Mouse (Mus musculus) liver, embryonic 11.5 days (tissue): Measurements from ENCODE around the gene Olfr1065. TPM values are rescaled to one million over a fixed set of nuclear protein-coding genes. Genes with fewer than 3 reads are reported as not detected.
A peak's percentile ranks its signal among the peaks of the same experiment; 100 is the strongest.
"Not testable (repeated sequence)": the region's sequence is repeated elsewhere in the genome, so short reads cannot be mapped to it uniquely, and the experiment has no call there.

ENCODE experiments used
- ATAC-seq: fragments of 200-750 bp; cut with Nextera tagmentation; replicated peaks from 2 replicates; pipeline ENCODE4 v1.8.0; 2017; ENCODE audit warnings: moderate number of reproducible peaks, mild to moderate bottlenecking, moderate TSS enrichment, moderate library complexity; ENCODE audit not compliant: low FRiP score
- DNase-seq: peaks from one replicate; pipeline ENCODE4 v3.0.0-alpha.2; 2017; ENCODE audit warnings: low spot score
- H3K27ac ChIP-seq: fragments of 300-500 bp; sonication (generic); 2 replicates; pipeline ENCODE4 v1.5.1; 2014; ENCODE audit warnings: mild to moderate bottlenecking, low read depth, low read length, control low read depth
- H3K27me3 ChIP-seq: fragments of 300-500 bp; sonication (generic); replicated peaks from 2 replicates; pipeline ENCODE4 v1.6.1; 2014; ENCODE audit warnings: low read length, mixed read lengths; ENCODE audit not compliant: control insufficient read depth, insufficient read depth
- H3K36me3 ChIP-seq: fragments of 300-500 bp; sonication (generic); 2 replicates; pipeline ENCODE4 v1.6.1; 2014; ENCODE audit warnings: mild to moderate bottlenecking, low read length, moderate library complexity, mixed read lengths; ENCODE audit not compliant: control insufficient read depth, insufficient read depth
- H3K4me1 ChIP-seq: fragments of 300-500 bp; sonication (generic); replicated peaks from 2 replicates; pipeline ENCODE4 v1.6.1; 2014; ENCODE audit warnings: low read length, mixed read lengths; ENCODE audit not compliant: control insufficient read depth, insufficient read depth
- H3K4me2 ChIP-seq: fragments of 300-500 bp; sonication (generic); 2 replicates; pipeline ENCODE4 v1.6.1; 2014; ENCODE audit warnings: mild to moderate bottlenecking, control low read depth, moderate library complexity
- H3K4me3 ChIP-seq: fragments of 300-500 bp; sonication (generic); 2 replicates; pipeline ENCODE4 v1.5.1; 2014; ENCODE audit warnings: low read depth, low read length, control low read depth
- H3K9ac ChIP-seq: fragments of 300-500 bp; sonication (generic); 2 replicates; pipeline ENCODE4 v1.6.1; 2014; ENCODE audit warnings: low read depth, low read length, control low read depth
- H3K9me3 ChIP-seq: fragments of 300-500 bp; sonication (generic); 2 replicates; pipeline ENCODE4 v1.6.1; 2016; ENCODE audit warnings: low read length, inconsistent platforms, mixed read lengths; ENCODE audit not compliant: control insufficient read depth
- WGBS: fragments of 180-500 bp; shearing (Covaris S2); extraction: QIAGEN DNeasy Blood & Tissue Kit; methylation state at CpG from one replicate; pipeline ENCODE4 v1.1.7; 2014; 5-methylcytosine and 5-hydroxymethylcytosine counted together
- polyA plus RNA-seq: library from polyadenylated mRNA; unstranded; fragments of >200 nt; fragmentation: Nextera tagmentation; extraction: Ambion mirVana; gene quantifications from 2 replicates; pipeline ENCODE4 v1.2.1, GENCODE M21; 2014

Gene Olfr1065
- polyA plus RNA-seq = not detected in 2 replicates

GRCm38 (mm10) chr2:86450491-86450890 lies at the start of gene Olfr1065:
Gene Olfr1065, minus strand, starts transcription at chr2:86450591.
- not testable (repeated sequence) for H3K4me3 ChIP-seq, H3K27ac ChIP-seq, H3K4me1 ChIP-seq, H3K36me3 ChIP-seq, H3K9me3 ChIP-seq, ATAC-seq, H3K27me3 ChIP-seq, DNase-seq, H3K4me2 ChIP-seq, H3K9ac ChIP-seq
- WGBS = no CpG with 5 or more reads among the region's 1 CpGs

GRCm38 (mm10) chr2:86487286-86487685 lies 36.9 kb upstream of the Olfr1065 start, which contains the start of gene Olfr228:
Gene Olfr228, minus strand, starts transcription at chr2:86487386.
- Histone ChIP-seq H3K4me3 (no peak within 1 kb of the TSS), H3K4me1 (no peaks in the 10 kb centered on the region), H3K4me2 (no peak within 1 kb of the TSS), H3K9ac (no peak within 1 kb of the TSS), H3K27me3 (no peaks in the 10 kb centered on the region), H3K9me3 (no peaks in the 10 kb centered on the region), H3K27ac (no peak within 1 kb of the TSS), H3K36me3 (no peaks in the 10 kb centered on the region)
- DNase-seq = no peak
- ATAC-seq = no peak
- WGBS = 43% methylated on average over 1 of the region's 1 CpGs

- Histone ChIP-seq H3K27ac (no peak overlapping the region), H3K9ac (no peak overlapping the region), H3K36me3 (no peaks in the 10 kb centered on the region), H3K4me1 (no peaks in the 10 kb centered on the region), H3K9me3 (no peaks in the 10 kb centered on the region), H3K4me3 (no peak overlapping the region), H3K27me3 (no peaks in the 10 kb centered on the region), H3K4me2 (no peak overlapping the region)
- 0 out of 2 replicates have a peak, but pooled peaks have one; percentile 23 for ATAC-seq
- peak; percentile 33 for DNase-seq
- 34% methylated on average over 10 of the region's 10 CpGs for WGBS
Observed at GRCm38 (mm10) chr2:86464442-86465109, 14.2 kb upstream of the Olfr1065 start.

GRCm38 (mm10) chr2:86460434-86460833 lies 10.0 kb upstream of the Olfr1065 start:
- Histone ChIP-seq H3K4me3 (no peak overlapping the region), H3K9ac (no peak overlapping the region), H3K27me3 (no peaks in the 10 kb centered on the region), H3K36me3 (no peaks in the 10 kb centered on the region), H3K27ac (no peak overlapping the region), H3K4me1 (no peaks in the 10 kb centered on the region), H3K4me2 (no peak overlapping the region), H3K9me3 (no peaks in the 10 kb centered on the region)
- 61% methylated on average over 1 of the region's 1 CpGs for WGBS
- DNase-seq (no peak), ATAC-seq (no peak)

- Histone ChIP-seq H3K27me3 (no peaks in the 10 kb centered on the region), H3K4me2 (no peak within 1 kb of the TSS), H3K9me3 (no peaks in the 10 kb centered on the region), H3K4me3 (no peak within 1 kb of the TSS), H3K27ac (no peak within 1 kb of the TSS), H3K4me1 (no peaks in the 10 kb centered on the region), H3K36me3 (no peaks in the 10 kb centered on the region), H3K9ac (no peak within 1 kb of the TSS)
- DNase-seq (no peak), ATAC-seq (no peak)
- 77% methylated on average over 1 of the region's 1 CpGs for WGBS
Observed at GRCm38 (mm10) chr2:86456169-86456568, 5.8 kb upstream of the Olfr1065 start, which contains the start of gene Olfr1066. Gene Olfr1066, minus strand, starts transcription at chr2:86456269.

GRCm38 (mm10) chr2:86442101-86442500 lies 8.3 kb downstream of the Olfr1065 start:
- not testable (repeated sequence) for H3K9ac ChIP-seq, H3K4me3 ChIP-seq, H3K36me3 ChIP-seq, H3K4me2 ChIP-seq, H3K4me1 ChIP-seq, H3K27ac ChIP-seq, H3K27me3 ChIP-seq, ATAC-seq, DNase-seq, H3K9me3 ChIP-seq
- WGBS = 68% methylated on average over 1 of the region's 1 CpGs

- H3K36me3 ChIP-seq, H3K4me3 ChIP-seq, H3K9me3 ChIP-seq, ATAC-seq, H3K4me1 ChIP-seq, H3K27ac ChIP-seq, H3K9ac ChIP-seq, H3K4me2 ChIP-seq, DNase-seq, H3K27me3 ChIP-seq: not testable (repeated sequence)
- 68% methylated on average over 8 of the region's 8 CpGs for WGBS
Observed at GRCm38 (mm10) chr2:86428511-86428910, 21.9 kb downstream of the Olfr1065 start.

GRCm38 (mm10) chr2:86426649-86427048 lies 23.7 kb downstream of the Olfr1065 start, which contains the start of gene Olfr1062:
Gene Olfr1062, minus strand, starts transcription at chr2:86426749.
- not testable (repeated sequence) for ATAC-seq, DNase-seq, H3K27me3 ChIP-seq

GRCm38 (mm10) chr2:86413950-86414349 lies 36.4 kb downstream of the Olfr1065 start, which contains the start of gene Olfr1061:
Gene Olfr1061, minus strand, starts transcription at chr2:86414050.
- Histone ChIP-seq H3K9ac (no peak within 1 kb of the TSS), H3K27me3 (no peaks in the 10 kb centered on the region), H3K4me1 (no peaks in the 10 kb centered on the region), H3K27ac (no peak within 1 kb of the TSS), H3K9me3 (no peaks in the 10 kb centered on the region), H3K36me3 (no peaks in the 10 kb centered on the region), H3K4me2 (no peak within 1 kb of the TSS), H3K4me3 (no peak within 1 kb of the TSS)
- no peak for DNase-seq
- WGBS = 82% methylated on average over 1 of the region's 1 CpGs
- ATAC-seq = no peak

More at GRCm38 (mm10) chr2:86426649-86427048, 23.7 kb downstream of the Olfr1065 start, which contains the start of gene Olfr1062:
- H3K4me3 ChIP-seq, H3K4me2 ChIP-seq, H3K36me3 ChIP-seq, H3K9ac ChIP-seq, H3K27ac ChIP-seq, H3K4me1 ChIP-seq, H3K9me3 ChIP-seq: not testable (repeated sequence)
